Mouse (Mus musculus) midbrain, embryonic 16.5 days (tissue): ENCODE measurements at regions not wholly inside any gene's neighbourhood (a gene's known extent, or its start where the extent isn't known, plus 50 kb on each side); places are given as distances from the start of the nearest gene placed in this dataset.
"Not testable (repeated sequence)": the region's sequence is repeated elsewhere in the genome, so short reads cannot be mapped to it uniquely, and the experiment has no call there.

Experiments
- ATAC-seq: fragments of 200-750 bp; cut with Nextera tagmentation; 2 replicates; pipeline ENCODE4 v1.8.0; 2017; ENCODE audit warnings: moderate TSS enrichment
- H3K27ac ChIP-seq: fragments of 300-500 bp; sonication (generic); 2 replicates; pipeline ENCODE4 v1.5.1; 2014; ENCODE audit warnings: mild to moderate bottlenecking, low read length, mixed read lengths
- H3K27me3 ChIP-seq: fragments of 300-500 bp; sonication (generic); 2 replicates; pipeline ENCODE4 v1.6.1; 2014; ENCODE audit warnings: low read depth, low read length, mixed read lengths; ENCODE audit not compliant: control insufficient read depth, insufficient read depth
- H3K36me3 ChIP-seq: fragments of 300-500 bp; sonication (generic); 2 replicates; pipeline ENCODE4 v1.6.1; 2014; ENCODE audit warnings: mild to moderate bottlenecking, low read length, moderate library complexity, mixed read lengths; ENCODE audit not compliant: control insufficient read depth, insufficient read depth
- H3K4me1 ChIP-seq: fragments of 300-500 bp; sonication (generic); 2 replicates; pipeline ENCODE4 v1.6.1; 2014; ENCODE audit warnings: mild to moderate bottlenecking, low read length, mixed read lengths; ENCODE audit not compliant: control insufficient read depth, insufficient read depth
- H3K4me2 ChIP-seq: fragments of 300-500 bp; sonication (generic); 2 replicates; pipeline ENCODE4 v1.6.1; 2014; ENCODE audit warnings: mild to moderate bottlenecking, low read length, mixed read lengths
- H3K4me3 ChIP-seq: fragments of 300-500 bp; sonication (generic); 2 replicates; pipeline ENCODE4 v1.5.1; 2014; ENCODE audit warnings: low read depth, mild to moderate bottlenecking, low read length, moderate library complexity, mixed read lengths
- H3K9ac ChIP-seq: fragments of 300-500 bp; sonication (generic); 2 replicates; pipeline ENCODE4 v1.6.1; 2014; ENCODE audit warnings: low read depth, low read length, mixed read lengths
- H3K9me3 ChIP-seq: fragments of 300-500 bp; sonication (generic); replicated peaks from 2 replicates; pipeline ENCODE4 v1.6.1; 2014; ENCODE audit warnings: mild to moderate bottlenecking, low read length, mixed read lengths; ENCODE audit not compliant: control insufficient read depth, poor library complexity, severe bottlenecking
- WGBS: fragments of 180-500 bp; shearing (Covaris S2); extraction: QIAGEN DNeasy Blood & Tissue Kit; methylation state at CpG from one replicate; pipeline ENCODE4 v1.1.7; 2014; 5-methylcytosine and 5-hydroxymethylcytosine counted together

DNA sequence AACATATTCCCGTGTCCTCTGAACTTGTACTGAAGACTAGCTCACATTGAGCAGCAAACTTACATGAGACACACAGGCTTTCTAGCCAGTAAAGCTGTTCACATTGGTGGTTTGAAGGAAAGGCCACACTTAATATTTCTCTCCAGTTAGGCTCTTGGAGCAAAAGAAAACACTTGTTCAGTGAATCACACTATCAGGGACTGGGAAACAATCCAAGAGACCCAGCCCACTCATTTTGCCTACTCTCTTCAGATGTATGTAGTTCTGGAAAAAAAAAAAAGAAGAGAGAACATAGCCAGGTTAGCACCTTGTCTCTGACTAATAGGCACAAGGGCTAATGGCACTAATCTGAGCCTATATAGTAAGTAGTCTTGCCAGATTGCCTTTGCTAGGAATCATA is 165.9 kb downstream of the Lyplal1 start:
- no peaks in the 10 kb centered on the region for H3K9me3 ChIP-seq
- no peak overlapping the region for H3K4me2 ChIP-seq
- H3K9ac ChIP-seq, result no peak overlapping the region
- H3K4me3 ChIP-seq, result no peak overlapping the region
- no peaks in the 10 kb centered on the region for H3K36me3 ChIP-seq
- ATAC-seq, result no peak
- 97% methylated on average over 1 of the region's 1 CpGs for WGBS
- no peak overlapping the region for H3K27ac ChIP-seq
- H3K4me1 ChIP-seq, result no peaks in the 10 kb centered on the region
- H3K27me3 ChIP-seq, result no peaks in the 10 kb centered on the region

- not testable (repeated sequence) for H3K4me1 ChIP-seq, H3K9ac ChIP-seq, ATAC-seq, H3K9me3 ChIP-seq, H3K27ac ChIP-seq, H3K27me3 ChIP-seq, H3K36me3 ChIP-seq, H3K4me3 ChIP-seq, H3K4me2 ChIP-seq
- WGBS, result 26% methylated on average over 1 of the region's 1 CpGs
Observed at GRCm38 (mm10) chr1:185955821-185956220, 161.3 kb downstream of the Lyplal1 start.

GRCm38 (mm10) chr1:185957557-185957956 is 159.6 kb downstream of the Lyplal1 start:
- H3K9ac ChIP-seq, result no peak overlapping the region
- no peaks in the 10 kb centered on the region for H3K9me3 ChIP-seq
- no peaks in the 10 kb centered on the region for H3K27me3 ChIP-seq
- WGBS, result 84% methylated on average over 3 of the region's 3 CpGs
- no peaks in the 10 kb centered on the region for H3K4me1 ChIP-seq
- no peak overlapping the region for H3K4me2 ChIP-seq
- no peak for ATAC-seq
- H3K4me3 ChIP-seq, result no peak overlapping the region
- H3K36me3 ChIP-seq, result no peaks in the 10 kb centered on the region
- no peak overlapping the region for H3K27ac ChIP-seq

DNA sequence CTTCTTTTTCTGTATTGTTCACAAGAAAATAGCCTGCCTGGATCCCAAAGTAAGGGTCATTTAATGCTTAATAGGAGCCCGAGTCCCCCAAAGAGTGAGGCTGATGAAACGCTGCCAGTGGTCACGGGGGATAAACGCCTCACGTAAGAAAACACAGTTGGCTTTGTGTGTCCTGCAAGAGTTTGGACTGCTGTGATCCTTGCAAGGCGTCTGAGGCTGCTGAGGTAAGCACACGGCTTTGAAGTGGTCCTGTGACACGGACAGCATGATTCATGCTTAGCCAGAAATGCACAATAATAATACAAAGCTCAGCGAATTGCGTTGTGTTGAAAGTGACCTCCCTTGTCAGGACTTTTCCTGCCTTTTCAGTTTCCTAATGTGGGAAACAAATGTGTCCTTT is 158.8 kb downstream of the Lyplal1 start:
- H3K4me2 ChIP-seq, result 0 out of 2 replicates have a peak overlapping the region, but pooled peaks have one; percentile 10

DNA sequence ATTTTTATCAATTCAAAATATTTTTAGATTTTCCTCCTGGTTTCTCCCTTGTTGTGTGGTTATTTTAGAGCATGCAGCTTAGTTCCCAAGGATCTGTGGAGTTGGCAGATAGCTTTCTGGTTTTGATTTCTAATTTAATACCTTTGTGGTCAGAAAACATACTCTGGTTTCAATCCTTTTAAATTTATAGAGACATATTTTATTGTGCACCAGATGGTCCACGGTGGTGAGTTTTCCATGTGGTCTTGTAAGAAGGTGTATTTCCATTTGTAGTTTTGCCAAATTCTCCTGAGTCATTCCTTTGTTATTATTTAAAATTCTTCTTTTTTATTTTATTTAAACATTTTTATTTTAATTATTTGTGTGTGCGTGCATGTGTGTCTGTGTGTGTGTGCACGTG is 154.5 kb downstream of the Lyplal1 start:
- Histone ChIP-seq H3K27me3 (no peaks in the 10 kb centered on the region), H3K9me3 (no peaks in the 10 kb centered on the region), H3K4me2 (no peak overlapping the region), H3K27ac (no peak overlapping the region), H3K4me1 (no peaks in the 10 kb centered on the region), H3K9ac (no peak overlapping the region), H3K36me3 (no peaks in the 10 kb centered on the region), H3K4me3 (no peak overlapping the region)
- ATAC-seq, result no peak
- WGBS, result 92% methylated on average over 3 of the region's 3 CpGs

More for the DNA sequence above, 158.8 kb downstream of the Lyplal1 start:
- Histone ChIP-seq H3K9me3 (no peaks in the 10 kb centered on the region), H3K9ac (no peak overlapping the region), H3K27me3 (no peaks in the 10 kb centered on the region), H3K27ac (no peak overlapping the region), H3K4me1 (no peaks in the 10 kb centered on the region), H3K4me3 (no peak overlapping the region), H3K36me3 (no peaks in the 10 kb centered on the region)
- 50% methylated on average over 10 of the region's 10 CpGs for WGBS
- no peak for ATAC-seq

- ATAC-seq, result no peak
- no peak overlapping the region for H3K4me3 ChIP-seq
- no peak overlapping the region for H3K27ac ChIP-seq
- H3K9me3 ChIP-seq, result no peaks in the 10 kb centered on the region
- no peak overlapping the region for H3K9ac ChIP-seq
- WGBS, result 95% methylated on average over 2 of the region's 2 CpGs
- H3K4me2 ChIP-seq, result no peak overlapping the region
- no peaks in the 10 kb centered on the region for H3K27me3 ChIP-seq
- H3K36me3 ChIP-seq, result no peaks in the 10 kb centered on the region
- no peaks in the 10 kb centered on the region for H3K4me1 ChIP-seq
Observed at GRCm38 (mm10) chr1:185963773-185964172, 153.3 kb downstream of the Lyplal1 start.

- Histone ChIP-seq H3K4me1 (no peaks in the 10 kb centered on the region), H3K27ac (no peak overlapping the region), H3K9me3 (no peaks in the 10 kb centered on the region), H3K27me3 (no peaks in the 10 kb centered on the region), H3K4me2 (no peak overlapping the region), H3K36me3 (no peaks in the 10 kb centered on the region), H3K9ac (no peak overlapping the region), H3K4me3 (no peak overlapping the region)
- 69% methylated on average over 6 of the region's 6 CpGs for WGBS
- ATAC-seq, result no peak
Observed at GRCm38 (mm10) chr1:185964426-185964825, 152.7 kb downstream of the Lyplal1 start.

- 93% methylated on average over 4 of the region's 4 CpGs for WGBS
- no peaks in the 10 kb centered on the region for H3K9me3 ChIP-seq
- no peak overlapping the region for H3K27ac ChIP-seq
- H3K4me3 ChIP-seq, result no peak overlapping the region
- no peak overlapping the region for H3K4me2 ChIP-seq
- H3K4me1 ChIP-seq, result no peaks in the 10 kb centered on the region
- no peak for ATAC-seq
- no peaks in the 10 kb centered on the region for H3K36me3 ChIP-seq
- H3K9ac ChIP-seq, result no peak overlapping the region
- H3K27me3 ChIP-seq, result no peaks in the 10 kb centered on the region
Observed at GRCm38 (mm10) chr1:185967227-185967626, 149.9 kb downstream of the Lyplal1 start.

DNA sequence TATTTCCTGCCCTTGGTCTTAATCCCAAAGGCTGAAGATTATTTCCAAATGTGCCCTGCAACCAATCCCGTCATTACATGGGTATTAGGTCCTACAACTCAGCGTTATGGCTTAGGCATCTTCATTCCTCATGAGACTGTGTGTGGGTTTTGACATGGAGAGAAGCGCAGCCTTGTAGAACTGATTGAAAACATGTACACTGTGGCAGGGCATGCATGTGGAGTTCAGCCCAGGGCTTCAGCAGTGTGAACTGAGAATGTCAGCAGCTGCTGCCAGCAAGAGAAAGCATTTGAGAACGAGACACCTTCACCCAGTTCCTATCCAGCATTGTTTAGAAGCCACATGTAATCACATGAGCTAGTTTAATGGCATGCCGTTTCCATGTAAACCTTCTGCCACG is 149.3 kb downstream of the Lyplal1 start:
- Histone ChIP-seq H3K9ac (no peak overlapping the region), H3K4me3 (no peak overlapping the region), H3K36me3 (no peaks in the 10 kb centered on the region), H3K27me3 (no peaks in the 10 kb centered on the region), H3K4me2 (no peak overlapping the region), H3K4me1 (no peaks in the 10 kb centered on the region), H3K27ac (no peak overlapping the region), H3K9me3 (no peaks in the 10 kb centered on the region)
- 80% methylated on average over 6 of the region's 6 CpGs for WGBS
- no peak for ATAC-seq

GRCm38 (mm10) chr1:185968642-185969041 is 148.5 kb downstream of the Lyplal1 start:
- 78% methylated on average over 3 of the region's 3 CpGs for WGBS
- no peak for ATAC-seq
- H3K9me3 ChIP-seq, result no peaks in the 10 kb centered on the region
- H3K27ac ChIP-seq, result no peak overlapping the region
- H3K4me1 ChIP-seq, result no peaks in the 10 kb centered on the region
- no peak overlapping the region for H3K4me2 ChIP-seq
- no peak overlapping the region for H3K9ac ChIP-seq
- no peaks in the 10 kb centered on the region for H3K27me3 ChIP-seq
- no peaks in the 10 kb centered on the region for H3K36me3 ChIP-seq
- H3K4me3 ChIP-seq, result no peak overlapping the region
